Mouse (Mus musculus): ENCODE data around the gene Phf1. TPM values are rescaled to one million over a fixed set of nuclear protein-coding genes. Genes with fewer than 3 reads are reported as not detected.
A peak's percentile ranks its signal among the peaks of the same experiment; 100 is the strongest.

The Phf1 gene
- total RNA-seq, 2 experiments from 2014 or later: 45.4 to 46.7 TPM

GRCm38 (mm10) chr17:26933419-26933818, 567 bp downstream of the Phf1 start:
- no peak for DNase-seq (ENCODE audit: low spot score in 2 of 2)

- DNase-seq (ENCODE audit: low spot score in 2 of 2): no peak
Observed at GRCm38 (mm10) chr17:26933885-26934827, 1.3 kb downstream of the Phf1 start.

GRCm38 (mm10) chr17:26935027-26935426, 2.2 kb downstream of the Phf1 start:
- no peak for DNase-seq (ENCODE audit: low spot score in 2 of 2)

- no peak for DNase-seq (ENCODE audit: low spot score in 2 of 2)
Observed at GRCm38 (mm10) chr17:26936453-26936852, 3.6 kb downstream of the Phf1 start.

GRCm38 (mm10) chr17:26936921-26937695, 4.3 kb downstream of the Phf1 start:
- DNase-seq (ENCODE audit: low spot score in 2 of 2): no peak

- no peak for DNase-seq (ENCODE audit: low spot score in 2 of 2)
Observed at GRCm38 (mm10) chr17:26937883-26938695, 5.2 kb downstream of the Phf1 start.

GRCm38 (mm10) chr17:26938731-26939130, 5.9 kb downstream of the Phf1 start:
- DNase-seq (ENCODE audit: low spot score in 2 of 2): no peak

GRCm38 (mm10) chr17:26939178-26939972, 6.5 kb downstream of the Phf1 start, which contains the start of gene Cuta:
Cuta (minus strand) TSS chr17:26939569.
- peak; percentile 98 for DNase-seq (ENCODE audit: low spot score in 2 of 2)

GRCm38 (mm10) chr17:26939973-26940300, 7.1 kb downstream of the Phf1 start:
- DNase-seq (ENCODE audit: low spot score in 2 of 2): no peak

- DNase-seq (ENCODE audit: low spot score in 2 of 2): no peak
Observed at GRCm38 (mm10) chr17:26941031-26941789, 8.4 kb downstream of the Phf1 start, which contains the start of gene Syngap1. Syngap1 (plus strand) TSS chr17:26941253.

- DNase-seq (ENCODE audit: low spot score in 2 of 2): no peak
Observed at GRCm38 (mm10) chr17:26941841-26942570, 9.2 kb downstream of the Phf1 start.

GRCm38 (mm10) chr17:26945824-26946495, 13.1 kb downstream of the Phf1 start:
- no peak for DNase-seq (ENCODE audit: low spot score in 2 of 2)

GRCm38 (mm10) chr17:26946567-26946966, 13.7 kb downstream of the Phf1 start:
- peak; percentile 85 to 86 for DNase-seq (ENCODE audit: low spot score in 2 of 2)

GRCm38 (mm10) chr17:26947231-26948100, 14.6 kb downstream of the Phf1 start:
- no peak for DNase-seq (ENCODE audit: low spot score in 2 of 2)

- DNase-seq (ENCODE audit: low spot score in 2 of 2): peak; percentile 61 to 65
Observed at GRCm38 (mm10) chr17:26948316-26949050, 15.6 kb downstream of the Phf1 start.

- no peak for DNase-seq (ENCODE audit: low spot score in 2 of 2)
Observed at GRCm38 (mm10) chr17:26949051-26949577, 16.3 kb downstream of the Phf1 start.
